Mouse (Mus musculus) left cerebral cortex, postnatal 10 days (tissue): Measurements from ENCODE around the gene Dnttip1. TPM values are rescaled to one million over a fixed set of nuclear protein-coding genes. Genes with fewer than 3 reads are reported as not detected.

ENCODE experiments used
- DNase-seq, 2 experiments: peaks; one replicate each; pipeline ENCODE4 v3.0.0; 2021 to 2022; ENCODE audit warnings: low spot score in 2 of 2, mixed read lengths in 1 of 2; ENCODE audit errors: extremely low spot score in 1 of 2
- intact Hi-C: fragments of 180-260 bp; cut with DNase I; formaldehyde crosslinking; loops from one replicate; pipeline ENCODE4 v1.15.1; 2025
- total RNA-seq, 2 experiments: library from RNA; stranded (reverse); gene quantifications; 2 replicates each; pipeline ENCODE4 v1.2.3; 2021

Dnttip1 gene
- total RNA-seq, 2 experiments from 2014 or later, result 32.7 to 34.1 TPM

DNA sequence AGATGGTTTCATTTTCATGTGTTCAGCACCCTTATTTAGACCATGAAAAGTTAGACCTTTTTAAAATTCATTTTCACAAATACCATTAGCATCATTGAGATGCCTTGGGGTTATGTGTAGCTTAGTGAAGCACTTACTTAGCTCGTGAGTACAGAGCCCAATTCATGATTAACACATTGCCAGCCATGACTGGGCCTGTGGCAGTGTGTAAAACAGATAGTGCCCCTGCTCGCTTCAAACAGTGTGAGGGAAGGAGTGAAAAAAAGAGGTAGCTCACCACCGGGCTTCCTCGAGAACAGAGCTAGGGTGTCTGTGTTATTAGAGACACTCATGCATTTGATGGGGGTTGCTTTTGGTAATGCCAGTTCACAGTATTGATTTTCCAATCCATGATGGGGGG is 2.4 kb downstream of the Dnttip1 start:
- intact Hi-C loops, result no loop called here
- no peak for DNase-seq

- intact Hi-C loops, result no loop called here
- DNase-seq, result no peak
Observed at GRCm38 (mm10) chr2:164748991-164749390, 3.2 kb downstream of the Dnttip1 start.

DNA sequence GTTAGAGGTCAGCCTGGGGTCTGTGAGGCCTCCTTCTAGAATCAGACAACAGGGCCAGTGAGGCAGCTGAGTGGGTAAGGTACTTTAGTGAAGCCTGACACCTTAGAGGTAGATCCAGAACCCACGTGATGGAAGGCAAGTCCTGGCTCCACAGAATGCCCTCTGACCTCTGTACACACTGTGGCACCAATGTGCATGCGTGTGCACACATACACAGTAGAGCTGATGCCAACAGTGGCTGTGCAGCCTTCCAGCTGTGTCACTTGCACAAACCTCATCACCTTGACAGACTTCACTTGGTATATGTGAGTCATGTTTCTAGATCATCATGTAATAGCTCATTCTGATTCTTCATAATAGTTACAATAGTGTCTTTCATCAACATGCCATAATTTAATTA is 6.7 kb downstream of the Dnttip1 start:
- no peak for DNase-seq
- intact Hi-C loops, result no loop called here

DNA sequence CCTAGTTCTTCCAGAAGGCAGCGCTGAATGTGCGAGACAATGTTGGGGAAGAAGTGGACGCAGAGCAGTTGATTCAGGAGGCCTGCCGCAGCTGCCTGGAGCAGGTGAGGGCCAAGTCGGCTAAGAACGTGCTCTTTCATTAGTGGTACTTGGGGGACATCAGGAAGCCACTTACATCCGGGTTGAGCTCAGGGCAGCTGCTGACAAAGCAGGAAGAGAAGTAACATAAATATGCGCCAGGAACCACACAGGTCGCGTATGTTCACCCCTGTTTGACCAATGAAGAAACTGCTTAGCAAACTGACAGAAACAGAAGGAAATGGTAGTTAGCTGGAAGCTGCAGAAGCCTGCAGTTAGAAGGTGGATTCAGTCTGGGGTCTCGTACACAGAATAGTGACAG is 8.3 kb downstream of the Dnttip1 start:
- intact Hi-C loops, result no loop called here

GRCm38 (mm10) chr2:164754800-164755199 is 9.0 kb downstream of the Dnttip1 start:
- DNase-seq, result no peak
- intact Hi-C loops, result no loop called here

More for the DNA sequence above, 8.3 kb downstream of the Dnttip1 start:
- no peak for DNase-seq

- intact Hi-C loops, result no loop called here
Observed at GRCm38 (mm10) chr2:164757841-164758240, 12.1 kb downstream of the Dnttip1 start.

DNA sequence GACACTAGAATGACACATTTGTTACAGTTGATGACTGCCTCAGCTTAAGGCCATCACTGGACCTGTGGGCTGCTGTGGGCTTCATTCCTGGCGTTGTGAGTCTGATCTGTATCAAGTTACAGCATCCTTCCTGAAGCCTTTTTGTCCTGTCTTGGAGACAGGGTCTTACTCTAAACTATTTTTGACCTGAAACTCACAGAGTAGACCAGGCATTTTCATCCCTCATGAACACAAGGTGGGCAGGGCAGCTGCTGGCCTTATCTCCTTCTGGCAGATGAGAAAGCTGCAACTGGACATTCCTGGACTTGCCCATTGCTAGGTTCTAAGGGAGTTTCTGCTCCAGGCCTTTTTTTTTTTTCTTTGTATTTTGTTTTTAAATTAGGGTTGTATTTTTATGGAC is 12.9 kb downstream of the Dnttip1 start:
- intact Hi-C loops, result no loop called here
- DNase-seq, result no peak

More at GRCm38 (mm10) chr2:164757841-164758240, 12.1 kb downstream of the Dnttip1 start:
- no peak for DNase-seq

- intact Hi-C loops, result no loop called here
- DNase-seq, result no peak
Observed at GRCm38 (mm10) chr2:164760059-164760833, 14.5 kb downstream of the Dnttip1 start.

- no peak for DNase-seq
- intact Hi-C loops, result no loop called here
Observed at GRCm38 (mm10) chr2:164761502-164761901, 15.7 kb downstream of the Dnttip1 start.

DNA sequence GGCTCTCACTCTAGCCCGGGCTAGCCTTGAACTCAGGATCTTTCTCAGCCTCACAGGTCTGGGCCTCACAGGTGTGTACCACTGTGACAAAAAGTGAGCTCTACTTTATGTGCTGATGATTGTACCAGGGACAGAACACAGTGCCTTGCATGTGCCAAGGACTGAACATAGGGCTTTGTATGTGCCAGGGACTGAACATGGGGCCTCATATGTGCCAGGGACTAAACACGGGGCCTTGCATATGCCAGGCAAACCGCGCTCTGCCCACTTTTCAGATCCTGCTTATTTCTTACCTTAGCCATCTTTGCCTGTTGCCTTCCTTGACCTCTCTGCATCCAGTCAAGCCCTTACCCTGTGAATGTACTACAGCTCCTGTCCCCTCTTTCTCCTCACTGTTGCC is 16.2 kb downstream of the Dnttip1 start:
- intact Hi-C loops, result no loop called here
- DNase-seq, result no peak

DNA sequence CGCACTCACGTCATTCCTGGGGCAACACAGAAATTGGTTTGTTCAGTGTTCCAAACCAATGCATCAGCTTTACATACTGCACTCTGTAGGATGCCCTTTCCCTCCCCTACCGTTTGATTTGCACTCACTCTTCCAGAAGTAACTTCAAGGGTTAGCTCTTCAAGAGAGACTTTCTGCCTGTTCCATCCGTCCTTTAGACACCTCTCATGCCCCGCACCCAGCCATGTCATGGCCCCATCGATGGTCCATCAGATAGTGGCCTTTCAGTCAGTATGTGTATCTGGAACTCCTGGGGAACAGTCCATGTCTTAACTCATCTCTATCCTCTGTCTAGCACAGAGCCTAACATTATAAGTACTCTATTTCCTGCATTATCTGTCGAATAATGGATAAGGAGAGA is 16.8 kb downstream of the Dnttip1 start:
- no peak for DNase-seq
- intact Hi-C loops, result no loop called here

DNA sequence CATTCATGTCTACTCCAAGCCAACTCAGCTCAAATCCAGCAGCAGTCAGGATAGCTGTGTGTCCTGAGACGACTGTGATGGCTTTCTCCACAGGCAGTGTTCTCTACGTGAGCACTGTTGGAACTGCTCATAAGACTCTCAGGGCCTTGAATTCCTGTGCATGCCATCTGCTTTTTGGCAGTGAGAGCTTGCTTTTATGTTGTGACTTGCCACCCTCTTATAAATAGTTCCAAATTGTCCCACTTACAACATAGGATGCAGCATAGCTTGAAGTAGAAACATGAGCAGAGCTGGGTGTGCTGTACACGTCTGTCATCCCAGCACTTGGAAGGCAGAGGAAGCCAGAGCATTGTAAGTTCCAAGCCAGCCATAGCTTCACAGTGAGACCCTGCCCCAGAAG is 20.1 kb downstream of the Dnttip1 start:
- intact Hi-C loops, result no loop called here
- no peak for DNase-seq

- no peak for DNase-seq
Observed at GRCm38 (mm10) chr2:164767812-164768540, 22.2 kb downstream of the Dnttip1 start.

GRCm38 (mm10) chr2:164769258-164770037 is 23.7 kb downstream of the Dnttip1 start, which contains the start of gene Ube2c:
Gene Ube2c (plus strand): TSS chr2:164769898.
- DNase-seq, result peak; percentile 98 to 100
- intact Hi-C loops, result no loop called here

More at GRCm38 (mm10) chr2:164767812-164768540, 22.2 kb downstream of the Dnttip1 start:
- intact Hi-C loops, result no loop called here

DNA sequence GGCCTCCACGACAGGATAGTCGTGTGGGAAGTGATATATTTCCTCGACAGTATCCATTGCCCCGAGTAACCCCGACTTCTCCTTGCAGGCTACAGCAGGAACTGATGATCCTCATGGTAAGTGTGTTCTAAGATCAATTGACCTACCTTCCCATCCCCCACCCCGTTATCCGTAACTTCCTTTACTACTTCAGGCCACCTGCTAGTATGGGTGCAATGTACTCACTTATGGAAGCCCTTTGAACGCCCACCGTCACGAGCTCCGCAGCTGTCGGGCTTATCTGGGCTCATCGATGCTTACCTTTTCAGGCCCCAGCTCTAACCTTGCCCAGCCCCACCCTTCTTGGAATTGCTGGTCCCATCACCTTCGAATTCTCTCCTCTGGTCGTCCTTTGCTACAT is 24.5 kb downstream of the Dnttip1 start:
- intact Hi-C loops, result no loop called here

DNA sequence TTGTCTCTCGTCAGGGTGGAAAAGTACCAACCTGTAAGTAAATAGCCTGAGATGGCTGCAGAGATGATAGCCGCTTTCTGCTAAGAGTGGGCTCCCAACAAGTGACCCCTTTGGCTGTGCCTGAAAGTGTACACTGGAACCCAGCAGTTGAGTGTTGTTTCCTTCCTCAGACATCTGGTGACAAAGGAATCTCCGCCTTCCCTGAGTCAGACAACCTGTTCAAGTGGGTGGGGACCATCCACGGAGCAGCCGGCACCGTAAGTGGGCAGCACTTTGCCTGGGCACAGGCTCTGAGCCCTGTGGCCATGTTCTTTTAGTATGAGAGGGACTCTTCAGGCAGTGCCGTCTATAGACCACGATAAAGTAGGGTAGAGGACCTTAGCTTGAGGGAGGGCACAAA is 25.3 kb downstream of the Dnttip1 start:
- DNase-seq, result no peak
- intact Hi-C loops, result no loop called here

More for the DNA sequence above, 24.5 kb downstream of the Dnttip1 start:
- DNase-seq, result no peak

- no peak for DNase-seq
- intact Hi-C loops, result no loop called here
Observed at GRCm38 (mm10) chr2:164773229-164773988, 27.6 kb downstream of the Dnttip1 start.

- intact Hi-C loops, result no loop called here
- DNase-seq, result no peak
Observed at GRCm38 (mm10) chr2:164773989-164774364, 28.2 kb downstream of the Dnttip1 start.

DNA sequence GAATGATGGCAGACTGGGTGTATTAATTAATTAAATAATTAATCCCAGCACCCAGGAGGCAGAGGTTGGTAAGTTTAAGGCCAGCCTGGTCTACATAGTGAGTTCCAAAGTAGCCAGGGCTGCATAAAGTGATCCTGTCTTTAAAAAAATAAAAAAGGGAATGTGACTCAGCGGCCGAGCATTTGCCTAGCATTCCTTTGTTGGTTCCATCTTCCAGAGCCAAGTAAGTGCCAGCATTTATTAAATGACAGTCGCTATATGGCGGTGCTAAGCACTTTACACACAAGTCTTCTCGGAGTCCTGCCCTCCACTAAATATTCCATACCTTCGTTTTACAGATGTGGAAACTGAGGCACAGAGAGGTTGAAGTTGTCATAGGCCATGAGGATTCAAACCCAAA is 30.3 kb downstream of the Dnttip1 start:
- intact Hi-C loops, result no loop called here
- no peak for DNase-seq
